Mouse (Mus musculus) kidney, postnatal 25 days (tissue): ENCODE measurements at regions not wholly inside any gene's neighbourhood (a gene's known extent, or its start where the extent isn't known, plus 50 kb on each side); places are given as distances from the start of the nearest gene placed in this dataset.

Experiments
- DNase-seq, 2 experiments: peaks; one replicate each; pipeline ENCODE4 v3.0.0; 2021; ENCODE audit warnings: mixed read lengths in 2 of 2

GRCm38 (mm10) chr2:8628007-8628406, 1118.6 kb upstream of the Celf2 start:
- no peak for DNase-seq

- DNase-seq: no peak
Measured at GRCm38 (mm10) chr2:8628485-8629208, 1119.3 kb upstream of the Celf2 start.

- no peak for DNase-seq
Measured at GRCm38 (mm10) chr2:8638082-8638481, 1128.7 kb upstream of the Celf2 start.

- DNase-seq: peak; percentile 10 to 30
Measured at GRCm38 (mm10) chr2:8639282-8639681, 1129.9 kb upstream of the Celf2 start.

- DNase-seq: no peak
Measured at GRCm38 (mm10) chr2:8645463-8645862, 1136.1 kb upstream of the Celf2 start.

GRCm38 (mm10) chr2:8660544-8660943, 1151.2 kb upstream of the Celf2 start:
- no peak for DNase-seq

- DNase-seq: peak; percentile 59 to 83
Measured at GRCm38 (mm10) chr2:8673751-8674378, 1164.5 kb upstream of the Celf2 start.

GRCm38 (mm10) chr2:8675537-8675936, 1166.2 kb upstream of the Celf2 start:
- no peak for DNase-seq

- DNase-seq: peak in 1 of 2 experiments; percentile 33
Measured at GRCm38 (mm10) chr2:8676546-8676945, 1167.2 kb upstream of the Celf2 start.

GRCm38 (mm10) chr2:8690846-8691643, 1181.7 kb upstream of the Celf2 start:
- no peak for DNase-seq

- DNase-seq: peak in 1 of 2 experiments; percentile 48
Measured at GRCm38 (mm10) chr2:8729306-8729705, 1151.7 kb upstream of the 4930412O13Rik start.

- peak; percentile 29 to 50 for DNase-seq
Measured at GRCm38 (mm10) chr2:8754142-8754541, 1126.9 kb upstream of the 4930412O13Rik start.

GRCm38 (mm10) chr2:8756546-8756945, 1124.5 kb upstream of the 4930412O13Rik start:
- DNase-seq: peak; percentile 4 to 32

- no peak for DNase-seq
Measured at GRCm38 (mm10) chr2:8770636-8771035, 1110.4 kb upstream of the 4930412O13Rik start.

- DNase-seq: no peak
Measured at GRCm38 (mm10) chr2:8781152-8781935, 1099.7 kb upstream of the 4930412O13Rik start.

GRCm38 (mm10) chr2:8782225-8782624, 1098.8 kb upstream of the 4930412O13Rik start:
- DNase-seq: no peak

GRCm38 (mm10) chr2:8802061-8802460, 1079.0 kb upstream of the 4930412O13Rik start:
- DNase-seq: no peak

GRCm38 (mm10) chr2:8809609-8810008, 1071.4 kb upstream of the 4930412O13Rik start:
- no peak for DNase-seq

- no peak for DNase-seq
Measured at GRCm38 (mm10) chr2:8818127-8818526, 1062.9 kb upstream of the 4930412O13Rik start.

- DNase-seq: no peak
Measured at GRCm38 (mm10) chr2:8825406-8825805, 1055.6 kb upstream of the 4930412O13Rik start.
